Mouse (Mus musculus): ENCODE data around the gene Aagab. TPM values are rescaled to one million over a fixed set of nuclear protein-coding genes. Genes with fewer than 3 reads are reported as not detected.

Gene Aagab
- polyA plus RNA-seq, 2 experiments: 12.6 to 25.9 TPM

DNA sequence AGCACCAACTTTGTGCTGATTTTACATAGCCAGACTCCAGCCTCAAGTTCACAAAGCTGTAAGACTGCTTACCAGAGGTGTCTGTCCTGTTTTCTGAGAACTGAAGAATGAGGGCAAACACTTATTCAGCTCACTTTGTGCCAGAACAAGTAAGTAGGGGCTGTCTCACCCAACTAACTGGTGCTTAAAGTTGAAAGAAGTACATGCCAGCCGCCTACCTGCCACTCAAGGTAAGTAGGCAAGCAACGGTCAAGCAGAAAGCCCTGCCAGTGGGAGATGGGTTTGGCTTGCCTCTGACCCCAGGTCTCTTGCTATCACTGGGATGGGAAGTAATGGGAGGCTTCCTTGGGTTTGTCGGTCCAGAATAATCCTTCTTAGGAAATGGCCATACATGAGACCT is 25.0 kb upstream of the Aagab start:
- H3K27me3 ChIP-seq (ENCODE audit: control insufficient read depth, insufficient read depth, low read length): no peaks in the 10 kb centered on the region
- H3K9me3 ChIP-seq (ENCODE audit: control insufficient read depth, low read length): no peaks in the 10 kb centered on the region
- no peak for ATAC-seq (ENCODE audit: low FRiP score, low read depth)
- WGBS: 85% methylated on average over 3 of the region's 3 CpGs
- H3K4me2 ChIP-seq (replicated peaks; ENCODE audit: low read depth, low read length, severe bottlenecking): no peak overlapping the region
- no peak for DNase-seq (ENCODE audit: low spot score)
- H3K36me3 ChIP-seq (ENCODE audit: control insufficient read depth, insufficient read depth, low read length): no peaks in the 10 kb centered on the region
- H3K4me1 ChIP-seq (ENCODE audit: control insufficient read depth, insufficient read depth, low read length): no peaks in the 10 kb centered on the region
- H3K9ac ChIP-seq (ENCODE audit: low read depth, low read length, severe bottlenecking): no peak overlapping the region
- no peak for TF ChIP-seq POLR2A (IDR thresholded peaks at IDR 0.05; ENCODE audit: borderline replicate concordance, extremely low read depth, insufficient read depth, insufficient read length)
- H3K27ac ChIP-seq (replicated peaks; ENCODE audit: low read depth, low read length): no peak overlapping the region
- no peak overlapping the region for H3K4me3 ChIP-seq (replicated peaks; ENCODE audit: low read length)

DNA sequence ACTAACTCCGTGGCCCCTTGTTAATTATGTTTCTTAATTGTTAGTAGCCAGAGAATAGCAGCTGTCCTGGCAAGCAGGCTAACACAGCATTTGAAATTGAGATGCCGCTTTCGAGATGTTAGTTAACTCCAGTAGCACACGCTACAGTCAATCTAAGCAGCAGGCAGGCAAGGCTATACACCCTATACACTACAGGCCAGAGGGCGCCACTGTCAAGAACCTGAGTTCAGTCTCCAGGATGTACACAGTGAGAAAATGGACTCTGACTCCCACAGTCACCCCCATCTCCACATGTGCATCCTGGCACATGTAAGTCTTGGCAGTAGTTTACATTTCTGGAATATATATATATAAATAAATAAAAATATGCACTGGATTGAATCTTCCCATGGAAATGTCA is 22.8 kb upstream of the Aagab start:
- Histone ChIP-seq H3K27ac (replicated peaks; ENCODE audit: low read depth, low read length) (no peak overlapping the region), H3K4me1 (ENCODE audit: control insufficient read depth, insufficient read depth, low read length) (no peaks in the 10 kb centered on the region), H3K9ac (ENCODE audit: low read depth, low read length, severe bottlenecking) (no peak overlapping the region), H3K27me3 (ENCODE audit: control insufficient read depth, insufficient read depth, low read length) (no peaks in the 10 kb centered on the region), H3K9me3 (ENCODE audit: control insufficient read depth, low read length) (no peaks in the 10 kb centered on the region), H3K36me3 (ENCODE audit: control insufficient read depth, insufficient read depth, low read length) (no peaks in the 10 kb centered on the region), H3K4me2 (replicated peaks; ENCODE audit: low read depth, low read length, severe bottlenecking) (no peak overlapping the region), H3K4me3 (replicated peaks; ENCODE audit: low read length) (no peak overlapping the region)
- TF ChIP-seq POLR2A (IDR thresholded peaks at IDR 0.05; ENCODE audit: borderline replicate concordance, extremely low read depth, insufficient read depth, insufficient read length): no peak
- ATAC-seq (ENCODE audit: low FRiP score, low read depth) (no peak; the same call in 1 of the 2 replicates), DNase-seq (ENCODE audit: low spot score) (peak; percentile 22)
- 79% methylated on average over 5 of the region's 5 CpGs for WGBS

DNA sequence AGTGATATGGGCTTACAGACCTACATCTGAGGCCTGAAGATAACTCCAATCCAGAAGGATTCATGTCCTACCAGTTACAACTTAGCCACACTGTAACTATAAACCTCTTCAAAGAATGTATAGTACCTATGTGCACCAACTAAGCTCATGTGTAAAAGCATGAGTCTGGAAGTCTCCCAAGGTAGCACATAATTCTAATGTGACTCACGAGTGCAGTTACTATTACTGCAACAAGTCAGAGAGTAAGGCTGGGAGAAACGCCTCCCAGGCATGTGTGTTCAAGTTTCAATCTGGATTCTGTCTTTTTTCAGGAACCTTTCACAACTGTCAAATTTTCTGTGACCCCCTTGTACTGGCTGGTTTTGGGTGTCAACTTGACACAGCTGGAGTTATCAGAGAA is 22.4 kb upstream of the Aagab start:
- no peaks in the 10 kb centered on the region for H3K4me1 ChIP-seq (ENCODE audit: control insufficient read depth, insufficient read depth, low read length)
- WGBS: 50% methylated on average over 2 of the region's 2 CpGs
- no peaks in the 10 kb centered on the region for H3K36me3 ChIP-seq (ENCODE audit: control insufficient read depth, insufficient read depth, low read length)
- DNase-seq (ENCODE audit: low spot score): no peak
- ATAC-seq (ENCODE audit: low FRiP score, low read depth): no peak
- no peak for TF ChIP-seq POLR2A (IDR thresholded peaks at IDR 0.05; ENCODE audit: borderline replicate concordance, extremely low read depth, insufficient read depth, insufficient read length)
- no peaks in the 10 kb centered on the region for H3K27me3 ChIP-seq (ENCODE audit: control insufficient read depth, insufficient read depth, low read length)
- H3K9ac ChIP-seq (ENCODE audit: low read depth, low read length, severe bottlenecking): no peak overlapping the region
- no peaks in the 10 kb centered on the region for H3K9me3 ChIP-seq (ENCODE audit: control insufficient read depth, low read length)
- no peak overlapping the region for H3K4me3 ChIP-seq (replicated peaks; ENCODE audit: low read length)
- no peak overlapping the region for H3K4me2 ChIP-seq (replicated peaks; ENCODE audit: low read depth, low read length, severe bottlenecking)
- H3K27ac ChIP-seq (replicated peaks; ENCODE audit: low read depth, low read length): no peak overlapping the region

DNA sequence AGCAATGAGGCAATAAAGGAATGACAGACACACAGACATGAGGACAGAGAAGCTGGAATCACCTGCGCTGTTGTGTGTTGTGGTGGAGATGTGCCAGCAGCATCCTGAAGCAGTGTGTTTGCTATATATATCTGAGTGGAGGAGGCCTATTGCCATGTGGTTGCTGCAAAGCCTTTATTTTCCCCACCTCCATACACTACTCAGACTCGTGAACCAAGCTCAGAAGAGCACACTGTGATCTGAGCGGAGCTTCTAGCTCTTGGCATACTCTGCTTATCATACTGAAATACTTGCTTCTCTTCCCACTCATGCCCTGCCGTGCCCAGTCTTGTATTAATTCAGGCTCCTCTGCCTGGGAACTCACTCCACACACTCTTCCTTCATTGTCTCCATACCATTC is 20.7 kb upstream of the Aagab start:
- no peak overlapping the region for H3K4me3 ChIP-seq (replicated peaks; ENCODE audit: low read length)
- no peaks in the 10 kb centered on the region for H3K4me1 ChIP-seq (ENCODE audit: control insufficient read depth, insufficient read depth, low read length)
- H3K9ac ChIP-seq (ENCODE audit: low read depth, low read length, severe bottlenecking): no peak overlapping the region
- ATAC-seq (ENCODE audit: low FRiP score, low read depth) (no peak), DNase-seq (ENCODE audit: low spot score) (no peak)
- 80% methylated on average over 4 of the region's 4 CpGs for WGBS
- H3K27me3 ChIP-seq (ENCODE audit: control insufficient read depth, insufficient read depth, low read length): no peaks in the 10 kb centered on the region
- H3K9me3 ChIP-seq (ENCODE audit: control insufficient read depth, low read length): peaks cover 4% of the 10 kb centered on the region; the same call in 1 of the 2 replicates
- H3K27ac ChIP-seq (replicated peaks; ENCODE audit: low read depth, low read length): no peak overlapping the region
- H3K4me2 ChIP-seq (replicated peaks; ENCODE audit: low read depth, low read length, severe bottlenecking): no peak overlapping the region
- H3K36me3 ChIP-seq (ENCODE audit: control insufficient read depth, insufficient read depth, low read length): no peaks in the 10 kb centered on the region
- TF ChIP-seq POLR2A (IDR thresholded peaks at IDR 0.05; ENCODE audit: borderline replicate concordance, extremely low read depth, insufficient read depth, insufficient read length): no peak

DNA sequence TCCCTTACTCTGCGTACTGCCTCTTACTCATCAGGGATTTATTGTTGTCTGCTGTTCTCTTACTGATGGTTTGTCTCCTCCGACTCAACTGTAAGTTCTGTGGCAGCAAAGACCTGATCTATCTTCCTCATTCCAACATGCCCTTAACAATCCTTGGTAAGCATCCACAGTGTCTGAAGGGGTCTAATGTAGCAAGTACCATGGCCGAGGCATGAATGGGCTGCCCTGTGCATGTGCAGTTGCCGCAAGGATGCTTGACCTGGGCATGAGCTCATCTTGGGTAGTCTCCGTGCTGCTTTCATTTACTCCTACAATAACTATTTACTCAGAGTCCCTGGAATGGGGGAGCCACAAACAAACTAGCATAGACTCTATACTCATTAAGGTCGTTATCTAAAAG is 17.2 kb upstream of the Aagab start:
- ATAC-seq (ENCODE audit: low FRiP score, low read depth) (no peak), DNase-seq (ENCODE audit: low spot score) (no peak)
- Histone ChIP-seq H3K9ac (ENCODE audit: low read depth, low read length, severe bottlenecking) (no peak overlapping the region), H3K4me1 (ENCODE audit: control insufficient read depth, insufficient read depth, low read length) (peaks cover 18% of the 10 kb centered on the region), H3K27me3 (ENCODE audit: control insufficient read depth, insufficient read depth, low read length) (no peaks in the 10 kb centered on the region), H3K4me2 (replicated peaks; ENCODE audit: low read depth, low read length, severe bottlenecking) (no peak overlapping the region), H3K36me3 (ENCODE audit: control insufficient read depth, insufficient read depth, low read length) (no peaks in the 10 kb centered on the region), H3K9me3 (ENCODE audit: control insufficient read depth, low read length) (peaks cover 8% of the 10 kb centered on the region; the same call in 1 of the 2 replicates), H3K27ac (replicated peaks; ENCODE audit: low read depth, low read length) (no peak overlapping the region), H3K4me3 (replicated peaks; ENCODE audit: low read length) (no peak overlapping the region)
- 86% methylated on average over 6 of the region's 6 CpGs for WGBS
- TF ChIP-seq POLR2A (IDR thresholded peaks at IDR 0.05; ENCODE audit: borderline replicate concordance, extremely low read depth, insufficient read depth, insufficient read length): no peak

DNA sequence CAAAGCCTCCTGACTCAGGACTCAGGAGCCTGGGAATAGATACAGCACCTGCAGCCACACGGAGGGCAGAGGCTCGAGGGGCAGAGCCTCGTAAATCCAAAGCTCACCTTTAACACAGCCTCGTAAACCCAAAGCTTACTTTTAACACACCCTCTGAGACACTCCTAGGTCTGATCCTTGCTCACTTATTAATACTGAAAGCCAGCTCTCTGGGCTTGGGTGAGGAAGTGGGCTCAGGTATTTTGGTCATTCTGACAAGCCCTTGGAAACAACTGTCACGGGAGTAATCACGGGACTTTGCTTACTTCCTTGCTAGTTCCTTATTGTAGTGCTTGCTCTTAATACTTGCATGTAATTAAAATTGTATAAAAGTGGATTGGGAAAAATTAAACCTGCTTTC is 13.3 kb upstream of the Aagab start:
- no peak overlapping the region for H3K4me2 ChIP-seq (replicated peaks; ENCODE audit: low read depth, low read length, severe bottlenecking)
- no peak overlapping the region for H3K27ac ChIP-seq (replicated peaks; ENCODE audit: low read depth, low read length)
- no peak for DNase-seq (ENCODE audit: low spot score)
- no peak for TF ChIP-seq POLR2A (IDR thresholded peaks at IDR 0.05; ENCODE audit: borderline replicate concordance, extremely low read depth, insufficient read depth, insufficient read length)
- H3K4me3 ChIP-seq (replicated peaks; ENCODE audit: low read length): no peak overlapping the region
- 17% methylated on average over 6 of the region's 6 CpGs for WGBS
- peaks cover 25% of the 10 kb centered on the region for H3K4me1 ChIP-seq (ENCODE audit: control insufficient read depth, insufficient read depth, low read length)
- no peaks in the 10 kb centered on the region for H3K27me3 ChIP-seq (ENCODE audit: control insufficient read depth, insufficient read depth, low read length)
- H3K9ac ChIP-seq (ENCODE audit: low read depth, low read length, severe bottlenecking): no peak overlapping the region
- H3K9me3 ChIP-seq (ENCODE audit: control insufficient read depth, low read length): peaks cover 8% of the 10 kb centered on the region; the same call in 1 of the 2 replicates
- H3K36me3 ChIP-seq (ENCODE audit: control insufficient read depth, insufficient read depth, low read length): no peaks in the 10 kb centered on the region
- ATAC-seq (ENCODE audit: low FRiP score, low read depth): no peak
